9 mouse cellular contexts compared by ENCODE assay signal in the genomic region with DNA sequence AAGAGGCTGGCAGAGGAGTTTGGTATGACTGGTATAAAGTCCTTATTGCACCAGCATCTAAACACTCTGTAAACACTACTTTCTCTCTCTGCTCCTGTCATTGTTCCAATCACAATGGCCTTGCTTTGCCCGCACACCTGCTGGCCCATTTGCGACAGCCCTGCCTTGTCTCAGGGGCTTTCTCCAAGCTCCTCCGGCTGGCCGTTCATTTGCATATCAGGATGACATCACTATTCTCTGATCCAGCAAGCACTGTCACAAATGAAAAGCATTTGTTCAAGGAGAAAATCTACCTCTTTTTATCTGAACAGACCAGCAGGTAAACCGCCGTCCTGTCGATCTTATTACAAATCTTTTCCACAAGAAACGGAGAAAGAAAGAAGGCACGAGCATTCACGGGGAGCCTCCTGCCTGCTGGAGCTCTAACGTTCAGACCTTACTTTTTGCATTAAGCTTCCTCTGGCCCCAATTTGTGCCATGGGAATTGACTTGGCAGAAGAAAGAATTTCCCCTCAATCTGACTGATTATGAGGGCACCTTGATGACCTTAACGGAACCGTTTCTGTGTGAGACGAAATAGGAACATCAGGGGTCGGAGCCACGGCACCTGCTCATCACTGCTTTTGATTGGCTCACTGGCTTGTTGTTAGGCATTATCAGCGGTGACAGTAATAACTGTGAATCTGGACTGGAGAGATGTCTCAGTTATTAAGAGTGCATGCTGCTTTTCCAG. TPM values are rescaled to one million over a fixed set of nuclear protein-coding genes. Genes with fewer than 3 reads are reported as not detected.
DNase-seq lines count a peak whose midpoint lies in the region; ATAC-seq and TF ChIP-seq lines count a peak whose summit lies in the region.
"Had no signal": no experiment of that assay in that cellular context is flagged by ENCODE, and none has a peak within 500 bp of the region (broad histone marks: within the 10 kb centered on the region; RNA-seq: fewer than 3 reads in every experiment).

No protein-coding gene starts in this region.

- WGBS in forebrain, embryonic 11.5 days = 23% methylated on average over 17 of the region's 17 CpGs
- WGBS in hindbrain, embryonic 16.5 days = 10% methylated on average over 17 of the region's 17 CpGs

- peak overlapping the region; percentile 38 for H3K4me2 ChIP-seq in forebrain, embryonic 11.5 days (ENCODE audit: low read depth, low read length, severe bottlenecking)
- H3K4me2 ChIP-seq in hindbrain, embryonic 16.5 days (ENCODE audit: low read length) = peak overlapping the region; percentile 56

- no peak for TF ChIP-seq POLR2A in ES-Bruce4 (IDR thresholded peaks at IDR 0.05; ENCODE audit: insufficient read depth, low read length)

- no peak for TF ChIP-seq CTCF in ES-Bruce4 (IDR thresholded peaks at IDR 0.05; ENCODE audit: low read depth, low read length)

- peak; percentile 69 for ATAC-seq in frontal cortex, adult (ENCODE audit: low TSS enrichment)
- peak; percentile 73 for ATAC-seq in forebrain, embryonic 11.5 days (replicated peaks; ENCODE audit: low FRiP score)
- peak; percentile 69 for ATAC-seq in hindbrain, embryonic 16.5 days

- no peak overlapping the region for H3K27ac ChIP-seq in ES-Bruce4 (ENCODE audit: insufficient read depth, low read length)
- H3K27ac ChIP-seq in forebrain, embryonic 11.5 days (ENCODE audit: low read depth, low read length) = no peak overlapping the region
- H3K27ac ChIP-seq in hindbrain, embryonic 16.5 days (ENCODE audit: low read depth, low read length) = no peak overlapping the region

- no peaks in the 10 kb centered on the region for H3K36me3 ChIP-seq in ES-Bruce4 (ENCODE audit: control insufficient read depth, insufficient read depth, low read length, poor library complexity, severe bottlenecking)
- H3K36me3 ChIP-seq in forebrain, embryonic 11.5 days (ENCODE audit: control insufficient read depth, insufficient read depth, low read length) = no peaks in the 10 kb centered on the region
- no peaks in the 10 kb centered on the region for H3K36me3 ChIP-seq in hindbrain, embryonic 16.5 days (ENCODE audit: control insufficient read depth, insufficient read depth, low read length)

- no peak for DNase-seq in frontal cortex, postnatal 36 days (ENCODE audit: low spot score in 2 of 2)
- DNase-seq in forebrain, embryonic 11.5 days (ENCODE audit: low spot score) = no peak
- no peak for DNase-seq in ovary, postnatal 36 days (ENCODE audit: low spot score)
- DNase-seq in gastrocnemius, postnatal 10 days = no peak
- DNase-seq in left cerebral cortex, adult 11 months (ENCODE audit: low spot score) = no peak

- no peak overlapping the region for H3K4me3 ChIP-seq in ES-Bruce4 (ENCODE audit: low read depth, low read length)
- 0 out of 2 replicates have a peak overlapping the region, but pooled peaks have one; percentile 9 for H3K4me3 ChIP-seq in forebrain, embryonic 11.5 days (ENCODE audit: low read depth, low read length)
- H3K4me3 ChIP-seq in hindbrain, embryonic 16.5 days (ENCODE audit: low read length) = peak overlapping the region; percentile 34

- no peaks in the 10 kb centered on the region for H3K27me3 ChIP-seq in ES-Bruce4 (ENCODE audit: control insufficient read depth, insufficient read depth, low read length, poor library complexity, severe bottlenecking)
- no peaks in the 10 kb centered on the region for H3K27me3 ChIP-seq in forebrain, embryonic 11.5 days (ENCODE audit: control insufficient read depth, insufficient read depth, low read length)
- no peaks in the 10 kb centered on the region for H3K27me3 ChIP-seq in hindbrain, embryonic 16.5 days (replicated peaks; ENCODE audit: control insufficient read depth, insufficient read depth, low read length)

- 0 out of 2 replicates have a peak, but pooled peaks cover 4% of the 10 kb centered on the region for H3K9me3 ChIP-seq in ES-Bruce4 (replicated peaks; ENCODE audit: control insufficient read depth, insufficient read depth, low read length, poor library complexity, severe bottlenecking)
- no peaks in the 10 kb centered on the region for H3K9me3 ChIP-seq in forebrain, embryonic 11.5 days (ENCODE audit: control insufficient read depth, low read length)
- H3K9me3 ChIP-seq in hindbrain, embryonic 16.5 days (ENCODE audit: control insufficient read depth, low read length) = no peaks in the 10 kb centered on the region

- peaks cover 4% of the 10 kb centered on the region for H3K4me1 ChIP-seq in ES-Bruce4 (ENCODE audit: control insufficient read depth, insufficient read depth, low read length)
- no peaks in the 10 kb centered on the region; the same call in 1 of the 2 replicates for H3K4me1 ChIP-seq in forebrain, embryonic 11.5 days (replicated peaks; ENCODE audit: control insufficient read depth, insufficient read depth, low read length)
- H3K4me1 ChIP-seq in hindbrain, embryonic 16.5 days (ENCODE audit: control insufficient read depth, insufficient read depth, low read depth, low read length) = peaks cover 4% of the 10 kb centered on the region; the same call in 1 of the 2 replicates

- peak; percentile 70 for TF ChIP-seq EP300 in ES-Bruce4 (IDR thresholded peaks at IDR 0.05; ENCODE audit: insufficient read depth, low read depth, low read length)

- no peak overlapping the region for H3K9ac ChIP-seq in ES-Bruce4 (ENCODE audit: low read depth, poor library complexity, severe bottlenecking)
- no peak overlapping the region for H3K9ac ChIP-seq in forebrain, embryonic 11.5 days (ENCODE audit: low read length)
- H3K9ac ChIP-seq in hindbrain, embryonic 16.5 days (ENCODE audit: low read depth, low read length) = peak overlapping the region; percentile 38

RNA-seq across cellular contexts. Expression of a gene that starts 30.6 kb away (rescaled TPM):
- polyA plus RNA-seq in ES-Bruce4 (2011; ENCODE audit: insufficient read depth, insufficient read length, low read depth, missing spikeins) = not detected in 2 replicates
- 0.21 and 0.93 TPM in 2 replicates for polyA plus RNA-seq in forebrain, embryonic 11.5 days (2014; fragmentation: Nextera tagmentation; extraction: Ambion mirVana)
- polyA plus RNA-seq in hindbrain, embryonic 16.5 days (2015; fragmentation: Nextera tagmentation; extraction: Ambion mirVana) = 4.7 and 6.9 TPM in 2 replicates
- total RNA-seq in gastrocnemius, postnatal 10 days (2021) = under 1 TPM; 0.09 to 0.12 TPM
- total RNA-seq: neutrophil, adult 5-6 weeks had no signal
